Mouse (Mus musculus) intestine, postnatal 0 days (tissue): ENCODE data around the gene Bend5. TPM values are rescaled to one million over a fixed set of nuclear protein-coding genes. Genes with fewer than 3 reads are reported as not detected.

Experiments used
- ATAC-seq: fragments of 200-750 bp; cut with Nextera tagmentation; 2 replicates; pipeline ENCODE4 v1.8.0; 2017; ENCODE audit warnings: mild to moderate bottlenecking, moderate TSS enrichment, moderate library complexity
- H3K27ac ChIP-seq: fragments of 300-500 bp; sonication (generic); 2 replicates; pipeline ENCODE4 v1.5.1; 2014; ENCODE audit warnings: mild to moderate bottlenecking, low read depth, low read length, moderate library complexity
- H3K27me3 ChIP-seq: fragments of 300-500 bp; sonication (generic); replicated peaks from 2 replicates; pipeline ENCODE4 v1.6.1; 2014; ENCODE audit warnings: low read length, mixed read lengths; ENCODE audit not compliant: control insufficient read depth, insufficient read depth
- H3K36me3 ChIP-seq: fragments of 300-500 bp; sonication (generic); 2 replicates; pipeline ENCODE4 v1.6.1; 2014; ENCODE audit warnings: mild to moderate bottlenecking, moderate library complexity; ENCODE audit not compliant: control insufficient read depth, insufficient read depth
- H3K4me1 ChIP-seq: fragments of 300-500 bp; sonication (generic); replicated peaks from 2 replicates; pipeline ENCODE4 v1.6.1; 2014; ENCODE audit warnings: antibody characterized with exemption, low read length, mixed read lengths; ENCODE audit not compliant: control insufficient read depth, insufficient read depth
- H3K4me2 ChIP-seq: fragments of 300-500 bp; sonication (generic); replicated peaks from 2 replicates; pipeline ENCODE4 v1.6.1; 2014; ENCODE audit warnings: low read depth, mild to moderate bottlenecking, moderate library complexity
- H3K4me3 ChIP-seq: fragments of 300-500 bp; sonication (generic); 2 replicates; pipeline ENCODE4 v1.5.1; 2014; ENCODE audit warnings: low read depth, low read length
- H3K9ac ChIP-seq: fragments of 300-500 bp; sonication (generic); 2 replicates; pipeline ENCODE4 v1.6.1; 2014; ENCODE audit warnings: mild to moderate bottlenecking, low read depth, low read length
- H3K9me3 ChIP-seq: fragments of 300-500 bp; sonication (generic); 2 replicates; pipeline ENCODE4 v1.6.1; 2016; ENCODE audit warnings: mixed run types; ENCODE audit not compliant: control insufficient read depth
- CTCF ChIP-seq: sonication (generic); IDR thresholded peaks from 2 replicates; pipeline ENCODE4 v1.5.1; 2016; ENCODE audit warnings: low read depth, mild to moderate bottlenecking, control low read depth, antibody characterized with exemption, moderate library complexity
- WGBS: fragments of 180-500 bp; shearing (Covaris S2); extraction: QIAGEN DNeasy Blood & Tissue Kit; methylation state at CpG from one replicate; pipeline ENCODE4 v1.1.7; 2014; 5-methylcytosine and 5-hydroxymethylcytosine counted together
- polyA plus RNA-seq: library from polyadenylated mRNA; unstranded; fragments of >200 nt; fragmentation: Nextera tagmentation; extraction: Ambion mirVana; gene quantifications from 2 replicates; pipeline ENCODE4 v1.2.1, GENCODE M21; 2015

Bend5 gene
- polyA plus RNA-seq, 1 experiment from 2014 or later: 28.0 TPM

- Histone ChIP-seq H3K27ac (no peak overlapping the region), H3K4me2 (no peak overlapping the region), H3K9ac (no peak overlapping the region), H3K4me3 (no peak overlapping the region), H3K9me3 (no peaks in the 10 kb centered on the region), H3K36me3 (peaks cover 15% of the 10 kb centered on the region; the same call in 1 of the 2 replicates), H3K4me1 (no peaks in the 10 kb centered on the region), H3K27me3 (no peaks in the 10 kb centered on the region)
- no peak for TF ChIP-seq CTCF
- no peak for ATAC-seq
- 86% methylated on average over 2 of the region's 2 CpGs for WGBS
These were observed 16.4 kb downstream of the Bend5 start for GRCm38 (mm10) chr4:111431186-111431585.

GRCm38 (mm10) chr4:111432013-111432412 lies 17.2 kb downstream of the Bend5 start:
- Histone ChIP-seq H3K27ac (no peak overlapping the region), H3K4me3 (no peak overlapping the region), H3K4me1 (no peaks in the 10 kb centered on the region), H3K4me2 (no peak overlapping the region), H3K27me3 (no peaks in the 10 kb centered on the region), H3K9me3 (no peaks in the 10 kb centered on the region), H3K36me3 (peaks cover 15% of the 10 kb centered on the region; the same call in 1 of the 2 replicates), H3K9ac (no peak overlapping the region)
- no peak for ATAC-seq
- 52% methylated on average over 5 of the region's 5 CpGs for WGBS
- no peak for TF ChIP-seq CTCF

GRCm38 (mm10) chr4:111432417-111432816 lies 17.6 kb downstream of the Bend5 start:
- no peak overlapping the region for H3K9ac ChIP-seq
- no peak overlapping the region for H3K4me3 ChIP-seq
- H3K4me2 ChIP-seq: no peak overlapping the region
- H3K36me3 ChIP-seq: peaks cover 15% of the 10 kb centered on the region; the same call in 1 of the 2 replicates
- TF ChIP-seq CTCF: no peak
- H3K27ac ChIP-seq: no peak overlapping the region
- no peak for ATAC-seq
- no peaks in the 10 kb centered on the region for H3K9me3 ChIP-seq
- H3K4me1 ChIP-seq: no peaks in the 10 kb centered on the region
- no peaks in the 10 kb centered on the region for H3K27me3 ChIP-seq
- 65% methylated on average over 5 of the region's 5 CpGs for WGBS

GRCm38 (mm10) chr4:111441709-111442108 lies 26.9 kb downstream of the Bend5 start:
- Histone ChIP-seq H3K4me2 (no peak overlapping the region), H3K4me3 (no peak overlapping the region), H3K9ac (no peak overlapping the region), H3K36me3 (peaks cover 3% of the 10 kb centered on the region; the same call in 1 of the 2 replicates), H3K27ac (no peak overlapping the region), H3K9me3 (no peaks in the 10 kb centered on the region), H3K27me3 (no peaks in the 10 kb centered on the region), H3K4me1 (no peaks in the 10 kb centered on the region)
- ATAC-seq: no peak
- no peak for TF ChIP-seq CTCF
- 96% methylated on average over 1 of the region's 1 CpGs for WGBS

- H3K4me2 ChIP-seq: no peak overlapping the region
- TF ChIP-seq CTCF: no peak
- H3K4me3 ChIP-seq: no peak overlapping the region
- no peaks in the 10 kb centered on the region for H3K4me1 ChIP-seq
- H3K27me3 ChIP-seq: no peaks in the 10 kb centered on the region
- 59% methylated on average over 1 of the region's 1 CpGs for WGBS
- ATAC-seq: no peak
- no peaks in the 10 kb centered on the region for H3K9me3 ChIP-seq
- 0 out of 2 replicates have a peak, but pooled peaks cover 3% of the 10 kb centered on the region for H3K36me3 ChIP-seq
- H3K9ac ChIP-seq: no peak overlapping the region
- no peak overlapping the region for H3K27ac ChIP-seq
These were observed 27.8 kb downstream of the Bend5 start for GRCm38 (mm10) chr4:111442435-111443238.

- Histone ChIP-seq H3K9ac (no peak overlapping the region), H3K4me3 (no peak overlapping the region), H3K27me3 (no peaks in the 10 kb centered on the region), H3K36me3 (peaks cover 5% of the 10 kb centered on the region; the same call in 1 of the 2 replicates), H3K27ac (no peak overlapping the region), H3K4me2 (no peak overlapping the region), H3K4me1 (no peaks in the 10 kb centered on the region), H3K9me3 (no peaks in the 10 kb centered on the region)
- ATAC-seq: no peak
- WGBS: 85% methylated on average over 10 of the region's 10 CpGs
- TF ChIP-seq CTCF: no peak
These were observed 29.3 kb downstream of the Bend5 start for GRCm38 (mm10) chr4:111443906-111444615.
